Mouse (Mus musculus): ENCODE measurements at regions not wholly inside any gene's neighbourhood (a gene's known extent, or its start where the extent isn't known, plus 50 kb on each side); places are given as distances from the start of the nearest gene placed in this dataset.

DNA sequence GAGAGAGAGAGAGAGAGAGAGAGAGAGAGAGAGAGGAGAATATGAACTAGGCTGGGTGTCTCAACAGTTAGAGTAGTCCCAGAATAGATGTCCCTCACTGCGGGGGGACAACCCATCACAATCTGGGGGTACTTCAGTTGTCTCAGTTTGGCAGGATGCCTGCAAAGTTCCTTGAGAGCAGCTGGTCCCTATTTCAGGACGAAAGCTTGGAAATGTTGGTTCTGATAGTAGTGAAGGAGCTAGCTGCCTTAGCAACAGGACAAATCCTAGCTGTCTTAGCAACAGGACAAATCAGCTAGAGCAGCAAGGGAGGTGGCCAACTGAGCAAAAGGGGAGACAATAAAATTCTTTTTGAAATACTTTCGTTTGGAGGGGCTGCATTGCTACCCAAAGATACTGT is 139.9 kb upstream of the Frg1 start:
- Histone ChIP-seq H3K4me3 (no peak overlapping the region), H3K27ac (no peak overlapping the region)
- TF ChIP-seq CTCF (IDR thresholded peaks at IDR 0.05) = no peak
- no peak for DNase-seq (ENCODE audit: extremely low spot score in 1 of 2, low spot score in 2 of 2)
- intact Hi-C loops (cut with DNase I) = no loop called here

DNA sequence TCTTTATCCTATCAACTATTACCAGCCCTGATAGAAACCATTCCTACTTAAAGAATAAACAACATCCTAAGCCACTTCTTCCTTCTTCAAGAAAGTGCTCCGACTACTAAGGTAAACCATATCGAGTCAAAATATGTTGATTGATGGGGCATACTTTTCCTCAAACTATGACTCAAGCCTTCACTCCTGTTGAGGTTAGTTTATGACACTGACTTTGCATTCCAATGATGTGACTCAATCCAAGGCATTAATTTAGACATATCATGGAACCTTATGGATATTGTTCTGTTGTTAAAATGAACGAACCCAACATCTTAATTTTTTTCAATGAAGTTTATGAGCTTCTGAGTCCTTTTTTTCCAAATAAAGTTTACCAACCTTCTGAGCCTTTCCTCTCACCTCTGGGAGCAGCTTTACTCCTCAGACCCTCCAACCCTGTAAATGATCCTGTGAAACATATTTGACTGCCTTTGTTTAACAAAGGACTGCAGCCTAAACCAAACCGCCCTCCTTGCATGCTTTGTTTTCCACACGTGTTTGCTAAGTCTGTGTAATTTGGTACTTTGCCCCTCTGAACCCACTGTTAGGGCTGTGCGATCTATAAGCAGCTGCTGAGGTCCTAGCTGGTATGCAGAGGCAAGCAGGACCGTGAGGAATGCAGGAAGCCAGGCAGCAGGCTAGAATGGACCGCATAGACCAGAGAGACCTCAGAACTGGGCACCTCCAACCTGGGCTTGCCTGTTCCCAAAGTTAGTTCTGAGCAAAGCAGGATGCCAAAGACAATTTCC is 136.1 kb upstream of the Frg1 start:
- Histone ChIP-seq H3K27ac (no peak overlapping the region), H3K4me3 (no peak overlapping the region)
- DNase-seq (ENCODE audit: extremely low spot score in 1 of 2, low spot score in 2 of 2) = no peak
- intact Hi-C loops (cut with DNase I) = no loop called here
- TF ChIP-seq CTCF (IDR thresholded peaks at IDR 0.05) = no peak

DNA sequence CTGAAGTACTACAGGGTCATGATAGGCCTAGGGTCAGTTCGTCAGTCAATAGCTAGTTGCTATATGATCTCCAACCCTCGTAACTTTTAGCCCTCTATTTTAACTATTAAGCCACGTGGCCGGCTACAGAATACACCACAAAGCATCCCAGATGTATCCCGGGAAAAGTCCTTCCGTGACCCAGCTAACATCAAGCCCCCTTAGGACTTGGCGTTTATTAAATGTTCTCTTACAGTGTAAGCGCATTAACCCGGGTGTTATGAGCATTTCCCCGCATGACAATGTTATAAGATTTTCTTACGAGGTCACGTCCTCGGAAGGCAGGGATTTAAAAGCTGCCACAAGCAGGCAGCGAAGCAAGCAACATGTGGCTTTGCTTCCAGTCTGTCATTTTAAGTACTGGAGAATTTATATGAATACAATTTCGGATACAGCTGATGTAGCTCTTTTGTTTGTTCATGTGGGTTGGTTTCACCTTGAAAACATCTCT is 135.1 kb upstream of the Frg1 start:
- DNase-seq (ENCODE audit: extremely low spot score in 1 of 2, low spot score in 2 of 2) = no peak
- intact Hi-C loops (cut with DNase I) = no loop called here
- Histone ChIP-seq H3K27ac (no peak overlapping the region), H3K4me3 (no peak overlapping the region)
- TF ChIP-seq CTCF (IDR thresholded peaks at IDR 0.05) = no peak

GRCm38 (mm10) chr8:41550095-41550420 is 133.2 kb upstream of the Frg1 start:
- Histone ChIP-seq H3K27ac (no peak overlapping the region), H3K4me3 (no peak overlapping the region)
- TF ChIP-seq CTCF (IDR thresholded peaks at IDR 0.05) = no peak
- DNase-seq (ENCODE audit: extremely low spot score in 1 of 2, low spot score in 2 of 2) = no peak
- intact Hi-C loops (cut with DNase I) = no loop called here

- H3K4me3 ChIP-seq = peak overlapping the region; percentile 31
- intact Hi-C loops (cut with DNase I) = no loop called here
- DNase-seq (ENCODE audit: extremely low spot score in 1 of 2, low spot score in 2 of 2) = no peak
- TF ChIP-seq CTCF (IDR thresholded peaks at IDR 0.05) = no peak
- no peak overlapping the region for H3K27ac ChIP-seq
These were observed 132.6 kb upstream of the Frg1 start for GRCm38 (mm10) chr8:41549220-41550094.

- no peak for DNase-seq (ENCODE audit: extremely low spot score in 1 of 2, low spot score in 2 of 2)
- H3K27ac ChIP-seq = no peak overlapping the region
- intact Hi-C loops (cut with DNase I) = no loop called here
- H3K4me3 ChIP-seq = no peak overlapping the region
- TF ChIP-seq CTCF (IDR thresholded peaks at IDR 0.05) = no peak
These were observed 131.0 kb upstream of the Frg1 start for GRCm38 (mm10) chr8:41547730-41548368.

DNA sequence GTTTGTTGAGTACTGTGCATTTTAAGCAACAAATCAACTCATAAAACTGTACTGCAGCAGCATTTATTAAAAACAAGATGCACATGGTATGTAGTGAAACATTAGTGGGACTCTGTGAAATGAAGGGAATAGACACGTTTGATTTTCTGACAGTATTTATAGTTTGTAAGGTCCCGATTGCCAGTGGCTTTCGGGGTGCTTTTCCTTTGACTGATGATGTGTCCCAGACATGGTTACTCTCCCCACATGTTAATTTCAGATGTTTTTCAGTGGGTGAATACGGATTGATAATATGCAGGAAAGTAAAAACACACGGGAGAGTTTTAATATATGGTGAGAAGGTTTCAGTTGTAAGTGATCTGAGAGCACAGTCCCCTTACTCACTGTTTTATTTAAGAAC is 115.3 kb upstream of the Frg1 start:
- TF ChIP-seq CTCF (IDR thresholded peaks at IDR 0.05) = no peak
- intact Hi-C loops (cut with DNase I) = no loop called here
- Histone ChIP-seq H3K4me3 (no peak overlapping the region), H3K27ac (no peak overlapping the region)
- DNase-seq (ENCODE audit: extremely low spot score in 1 of 2, low spot score in 2 of 2) = no peak

DNA sequence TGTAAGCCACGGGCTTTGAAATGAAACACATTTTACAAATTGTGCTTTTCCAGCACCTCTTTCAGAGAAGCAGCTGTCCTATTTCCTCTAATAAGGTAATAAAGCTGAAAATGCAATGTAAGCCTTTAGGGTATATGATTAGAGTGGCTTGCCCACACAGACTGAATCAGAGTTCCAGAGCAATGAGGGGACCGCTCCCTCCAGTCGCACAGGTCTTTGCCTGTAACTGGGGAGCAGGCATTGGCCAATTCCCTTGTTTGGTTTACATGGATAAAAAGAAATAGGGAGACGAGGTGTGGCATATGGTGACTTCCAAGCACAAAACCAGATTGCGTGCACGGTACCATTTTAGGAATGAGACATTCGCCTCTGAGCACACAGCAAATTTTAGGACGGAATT is 112.7 kb upstream of the Frg1 start:
- Histone ChIP-seq H3K4me3 (no peak overlapping the region), H3K27ac (no peak overlapping the region)
- DNase-seq (ENCODE audit: extremely low spot score in 1 of 2, low spot score in 2 of 2) = no peak
- intact Hi-C loops (cut with DNase I) = no loop called here
- no peak for TF ChIP-seq CTCF (IDR thresholded peaks at IDR 0.05)

DNA sequence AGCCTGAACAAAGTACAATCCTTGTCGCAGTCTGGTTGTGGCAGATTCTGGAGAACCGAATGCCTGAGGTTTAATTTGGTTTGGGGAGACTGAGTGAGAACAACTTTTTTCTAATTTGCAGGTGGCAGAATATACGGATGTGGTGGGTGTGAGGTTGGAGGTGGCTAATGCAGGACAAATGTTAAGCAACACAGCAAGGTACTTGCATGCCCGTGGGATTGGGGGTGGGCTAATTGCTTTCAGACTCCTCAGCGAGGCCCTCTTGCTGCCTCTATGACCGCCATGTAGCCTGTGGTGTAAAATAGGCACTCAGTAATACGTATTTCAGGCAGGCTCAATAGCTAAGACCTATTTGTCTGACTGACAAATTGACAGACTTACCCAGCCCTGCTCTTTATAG is 109.4 kb upstream of the Frg1 start:
- no peak for DNase-seq (ENCODE audit: extremely low spot score in 1 of 2, low spot score in 2 of 2)
- intact Hi-C loops (cut with DNase I) = no loop called here
- no peak overlapping the region for H3K4me3 ChIP-seq
- no peak overlapping the region for H3K27ac ChIP-seq
- TF ChIP-seq CTCF (IDR thresholded peaks at IDR 0.05) = no peak

- no peak for DNase-seq (ENCODE audit: extremely low spot score in 1 of 2, low spot score in 2 of 2)
- no peak overlapping the region for H3K4me3 ChIP-seq
- H3K27ac ChIP-seq = no peak overlapping the region
- intact Hi-C loops (cut with DNase I) = no loop called here
- no peak for TF ChIP-seq CTCF (IDR thresholded peaks at IDR 0.05)
These were observed 68.3 kb upstream of the Frg1 start for GRCm38 (mm10) chr8:41485163-41485562.

DNA sequence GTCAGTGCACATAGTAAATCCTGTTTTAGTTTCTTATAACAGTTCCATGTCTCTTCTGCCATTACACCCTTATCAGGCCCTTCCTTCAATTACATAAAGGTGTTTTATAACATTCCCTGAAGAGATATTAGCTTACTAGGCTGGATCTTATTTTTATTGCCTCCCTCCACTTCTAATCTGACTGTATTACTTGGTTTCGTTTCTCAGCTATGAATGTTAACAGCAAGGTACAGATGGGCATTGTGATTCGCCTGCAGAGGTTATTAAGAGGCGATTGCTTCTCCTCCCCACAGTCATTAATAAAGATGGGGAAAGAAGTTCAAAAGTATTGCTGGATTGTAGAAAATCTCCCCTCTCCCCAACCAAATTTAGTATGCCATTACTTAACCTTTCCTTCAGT is 66.4 kb upstream of the Frg1 start:
- intact Hi-C loops (cut with DNase I) = no loop called here
- Histone ChIP-seq H3K27ac (no peak overlapping the region), H3K4me3 (no peak overlapping the region)
- no peak for TF ChIP-seq CTCF (IDR thresholded peaks at IDR 0.05)
- no peak for DNase-seq (ENCODE audit: extremely low spot score in 1 of 2, low spot score in 2 of 2)
